ENCODE assay signal across 7 mouse cellular contexts in genomic region chr6:137252887-137253242, GRCm38 (mm10). TPM values are rescaled to one million over a fixed set of nuclear protein-coding genes. Genes with fewer than 3 reads are reported as not detected.
A peak's percentile ranks its signal among the peaks of the same experiment; 100 is the strongest.
DNase-seq lines count a peak whose midpoint lies in the region; ATAC-seq lines count a peak whose summit lies in the region.

No protein-coding gene starts in this region.

- H3K4me1 ChIP-seq in embryonic facial prominence, embryonic 12.5 days, result no peaks in the 10 kb centered on the region
- no peaks in the 10 kb centered on the region; the same call in 1 of the 2 replicates for H3K4me1 ChIP-seq in hindbrain, embryonic 16.5 days (ENCODE audit: control insufficient read depth, insufficient read depth, low read depth, low read length)
- peaks cover 13% of the 10 kb centered on the region; the same call in 1 of the 2 replicates for H3K4me1 ChIP-seq in neural tube, embryonic 15.5 days

- H3K27ac ChIP-seq in embryonic facial prominence, embryonic 12.5 days, result no peak overlapping the region
- peak overlapping the region; percentile 91 for H3K27ac ChIP-seq in hindbrain, embryonic 16.5 days (ENCODE audit: low read depth, low read length)
- H3K27ac ChIP-seq in neural tube, embryonic 15.5 days (replicated peaks), result peak overlapping the region; percentile 90

- no peaks in the 10 kb centered on the region for H3K9me3 ChIP-seq in embryonic facial prominence, embryonic 12.5 days
- H3K9me3 ChIP-seq in hindbrain, embryonic 16.5 days (ENCODE audit: control insufficient read depth, low read length), result no peaks in the 10 kb centered on the region
- H3K9me3 ChIP-seq in neural tube, embryonic 15.5 days (replicated peaks), result no peaks in the 10 kb centered on the region

- DNase-seq in left cerebral cortex, postnatal 4 days, result peak; percentile 31
- no peak for DNase-seq in left cerebral cortex, adult 11 months (ENCODE audit: low spot score)
- DNase-seq in ovary, postnatal 36 days (ENCODE audit: low spot score), result no peak
- DNase-seq in kidney, adult 9 months, result no peak

- peaks cover 21% of the 10 kb centered on the region for H3K27me3 ChIP-seq in embryonic facial prominence, embryonic 12.5 days
- H3K27me3 ChIP-seq in hindbrain, embryonic 16.5 days (replicated peaks; ENCODE audit: control insufficient read depth, insufficient read depth, low read length), result no peaks in the 10 kb centered on the region
- H3K27me3 ChIP-seq in neural tube, embryonic 15.5 days (replicated peaks), result no peaks in the 10 kb centered on the region

- intact Hi-C loops in left cerebral cortex, postnatal 4 days (cut with DNase I), result loop anchor here (5.0 kb wide), 1 partner anchor 129 kb away; no protein-coding TSS in a partner anchor

- WGBS in embryonic facial prominence, embryonic 12.5 days, result 2% methylated on average over 15 of the region's 15 CpGs
- WGBS in hindbrain, embryonic 16.5 days, result 0% methylated on average over 15 of the region's 15 CpGs
- WGBS in neural tube, embryonic 15.5 days, result 0% methylated on average over 15 of the region's 15 CpGs

- peak overlapping the region; percentile 31; the same call in 1 of the 2 replicates for H3K9ac ChIP-seq in embryonic facial prominence, embryonic 12.5 days
- peak overlapping the region; percentile 83 for H3K9ac ChIP-seq in hindbrain, embryonic 16.5 days (ENCODE audit: low read depth, low read length)
- H3K9ac ChIP-seq in neural tube, embryonic 15.5 days (replicated peaks), result peak overlapping the region; percentile 77

- H3K36me3 ChIP-seq in embryonic facial prominence, embryonic 12.5 days, result no peaks in the 10 kb centered on the region
- H3K36me3 ChIP-seq in hindbrain, embryonic 16.5 days (ENCODE audit: control insufficient read depth, insufficient read depth, low read length), result no peaks in the 10 kb centered on the region
- no peaks in the 10 kb centered on the region for H3K36me3 ChIP-seq in neural tube, embryonic 15.5 days

- H3K4me2 ChIP-seq in embryonic facial prominence, embryonic 12.5 days (replicated peaks), result peak overlapping the region; percentile 68
- H3K4me2 ChIP-seq in hindbrain, embryonic 16.5 days (ENCODE audit: low read length), result peak overlapping the region; percentile 71
- peak overlapping the region; percentile 62 for H3K4me2 ChIP-seq in neural tube, embryonic 15.5 days

- H3K4me3 ChIP-seq in embryonic facial prominence, embryonic 12.5 days, result peak overlapping the region; percentile 39
- H3K4me3 ChIP-seq in hindbrain, embryonic 16.5 days (ENCODE audit: low read length), result peak overlapping the region; percentile 64
- peak overlapping the region; percentile 58 for H3K4me3 ChIP-seq in neural tube, embryonic 15.5 days (replicated peaks)

- no peak for ATAC-seq in embryonic facial prominence, embryonic 12.5 days (ENCODE audit: insufficient number of reproducible peaks, insufficient read depth, low FRiP score, low TSS enrichment)
- peak; percentile 69 for ATAC-seq in hindbrain, embryonic 16.5 days
- ATAC-seq in neural tube, embryonic 15.5 days (ENCODE audit: low FRiP score), result peak; percentile 79

RNA-seq across cellular contexts. Expression of gene Ptpro, which starts 0.7 kb away (rescaled TPM):
- 100 to 1,000 TPM; 130 to 134 TPM for total RNA-seq in left cerebral cortex, postnatal 4 days (2021)
- 3.7 and 4.2 TPM in 2 replicates for polyA plus RNA-seq in embryonic facial prominence, embryonic 12.5 days (2016; fragmentation: Nextera tagmentation; extraction: Ambion mirVana)
- polyA plus RNA-seq in hindbrain, embryonic 16.5 days (2015; fragmentation: Nextera tagmentation; extraction: Ambion mirVana), result 39.2 and 51.8 TPM in 2 replicates
- 42.1 and 49.5 TPM in 2 replicates for polyA plus RNA-seq in neural tube, embryonic 15.5 days (2015; fragmentation: Nextera tagmentation; extraction: Ambion mirVana)

Comparison
In these comparisons a context has a peak if more than half of its experiments do, and no peak if none do; other contexts are left out.
1. H3K9ac ChIP-seq: peak in every context shown above with its lines; median percentile 83 in hindbrain, embryonic 16.5 days; 77 in neural tube, embryonic 15.5 days; 31 in embryonic facial prominence, embryonic 12.5 days.